Mouse (Mus musculus): ENCODE results near the gene Dcakd. TPM values are rescaled to one million over a fixed set of nuclear protein-coding genes. Genes with fewer than 3 reads are reported as not detected.

Gene Dcakd
- total RNA-seq, 2 experiments from 2014 or later: 60.9 to 72.9 TPM

Small RNA genes lying within 50 kb of the gene (microRNA-seq; reads per million reads assigned to microRNA genes)
- 0 to 0.27 reads per million in 2 experiments for gene Mir6931

Other genes with a start within 250 kb of the Dcakd start
- gene Gjc1, start 208.6 kb downstream of the Dcakd start, total RNA-seq (2021): 10 to 100 TPM; 17.2 to 18.2 TPM
- gene Higd1b, start 192.5 kb downstream of the Dcakd start, total RNA-seq (2021): 10 to 100 TPM; 10.6 to 15.7 TPM
- 10 to 100 TPM; 34.1 to 42.6 TPM for gene Eftud2, start 147.3 kb downstream of the Dcakd start, total RNA-seq (2021)
- not detected for gene Ccdc103, start 147.1 kb downstream of the Dcakd start, total RNA-seq (2021)
- gene Fam187a, start 143.2 kb downstream of the Dcakd start, total RNA-seq (2021): not detected
- gene Gfap, start 127.4 kb downstream of the Dcakd start, total RNA-seq (2021): under 1 TPM; 0.10 to 0.15 TPM
- under 1 TPM in 1 of 2 experiments, not detected in 1; 0.25 TPM for gene Kif18b, start 103.2 kb downstream of the Dcakd start, total RNA-seq (2021)
- gene C1ql1, start 81.6 kb downstream of the Dcakd start, total RNA-seq (2021): not detected
- gene Nmt1, start 143 bp downstream of the Dcakd start, total RNA-seq (2021): 10 to 100 TPM; 67.5 to 74.8 TPM
- gene Plcd3, start 73.3 kb upstream of the Dcakd start, total RNA-seq (2021): 10 to 100 TPM; 11.0 to 14.5 TPM
- gene Acbd4, start 73.3 kb upstream of the Dcakd start, total RNA-seq (2021): 10 to 100 TPM; 28.6 to 41.4 TPM
- gene Hexim1, start 87.9 kb upstream of the Dcakd start, total RNA-seq (2021): 10 to 100 TPM; 20.0 to 21.5 TPM
- 1 to 10 TPM; 1.6 to 1.7 TPM for gene Hexim2, start 104.1 kb upstream of the Dcakd start, total RNA-seq (2021)
- gene Fmnl1, start 142.8 kb upstream of the Dcakd start, total RNA-seq (2021): 10 to 100 TPM; 18.1 to 20.2 TPM
- not detected for gene 1700023F06Rik, start 180.2 kb upstream of the Dcakd start, total RNA-seq (2021)
- not detected for gene Spata32, start 190.1 kb upstream of the Dcakd start, total RNA-seq (2021)
- 1 to 10 TPM; 2.5 to 3.0 TPM for gene Map3k14, start 239.1 kb upstream of the Dcakd start, total RNA-seq (2021)